Mouse (Mus musculus) kidney, embryonic 16.5 days (tissue): ENCODE results near the gene Col5a1. TPM values are rescaled to one million over a fixed set of nuclear protein-coding genes. Genes with fewer than 3 reads are reported as not detected.

Experiments used
- ATAC-seq: fragments of 200-750 bp; cut with Nextera tagmentation; 2 replicates; pipeline ENCODE4 v1.8.0; 2017; ENCODE audit warnings: moderate TSS enrichment; ENCODE audit not compliant: low FRiP score, low TSS enrichment
- H3K27ac ChIP-seq: fragments of 300-500 bp; sonication (generic); 2 replicates; pipeline ENCODE4 v1.5.1; 2014; ENCODE audit warnings: low read length
- H3K27me3 ChIP-seq: fragments of 300-500 bp; sonication (generic); 2 replicates; pipeline ENCODE4 v1.6.1; 2014; ENCODE audit warnings: low read length, control low read depth, mixed read lengths; ENCODE audit not compliant: insufficient read depth
- H3K36me3 ChIP-seq: fragments of 300-500 bp; sonication (generic); 2 replicates; pipeline ENCODE4 v1.6.1; 2014; ENCODE audit warnings: low read length, control low read depth, mixed read lengths; ENCODE audit not compliant: insufficient read depth
- H3K4me1 ChIP-seq: fragments of 300-500 bp; sonication (generic); 2 replicates; pipeline ENCODE4 v1.6.1; 2014; ENCODE audit warnings: low read length, control low read depth, mixed read lengths; ENCODE audit not compliant: insufficient read depth
- H3K4me2 ChIP-seq: fragments of 300-500 bp; sonication (generic); replicated peaks from 2 replicates; pipeline ENCODE4 v1.6.1; 2014; ENCODE audit warnings: low read depth, low read length
- H3K4me3 ChIP-seq: fragments of 300-500 bp; sonication (generic); 2 replicates; pipeline ENCODE4 v1.5.1; 2014; ENCODE audit warnings: mild to moderate bottlenecking, low read length
- H3K9ac ChIP-seq: fragments of 300-500 bp; sonication (generic); replicated peaks from 2 replicates; pipeline ENCODE4 v1.6.1; 2014; ENCODE audit warnings: low read length
- H3K9me3 ChIP-seq: fragments of 300-500 bp; sonication (generic); 2 replicates; pipeline ENCODE4 v1.6.1; 2016; ENCODE audit warnings: low read length, control low read depth
- WGBS: fragments of 180-500 bp; shearing (Covaris S2); extraction: QIAGEN DNeasy Blood & Tissue Kit; methylation state at CpG from one replicate; pipeline ENCODE4 v1.1.7; 2014; 5-methylcytosine and 5-hydroxymethylcytosine counted together
- polyA plus RNA-seq: library from polyadenylated mRNA; unstranded; fragments of >200 nt; fragmentation: Nextera tagmentation; extraction: Ambion mirVana; gene quantifications from 2 replicates; pipeline ENCODE4 v1.2.1, GENCODE M21; 2015

The Col5a1 gene
- polyA plus RNA-seq, 1 experiment from 2014 or later: 55.8 TPM

- 74% methylated on average over 5 of the region's 5 CpGs for WGBS
These were observed 8.8 kb downstream of the Col5a1 start for GRCm38 (mm10) chr2:27894986-27895385.

GRCm38 (mm10) chr2:27895648-27896047 lies 9.4 kb downstream of the Col5a1 start:
- ATAC-seq: no peak
- Histone ChIP-seq H3K4me1 (no peaks in the 10 kb centered on the region; the same call in 1 of the 2 replicates), H3K27ac (no peak overlapping the region), H3K4me3 (no peak overlapping the region), H3K9me3 (no peaks in the 10 kb centered on the region), H3K4me2 (no peak overlapping the region), H3K36me3 (no peaks in the 10 kb centered on the region), H3K27me3 (no peaks in the 10 kb centered on the region), H3K9ac (no peak overlapping the region)
- 75% methylated on average over 4 of the region's 4 CpGs for WGBS

More at GRCm38 (mm10) chr2:27894986-27895385, 8.8 kb downstream of the Col5a1 start:
- H3K27ac ChIP-seq: no peak overlapping the region
- H3K36me3 ChIP-seq: no peaks in the 10 kb centered on the region
- peaks cover 2% of the 10 kb centered on the region for H3K4me1 ChIP-seq
- H3K9me3 ChIP-seq: no peaks in the 10 kb centered on the region
- no peak overlapping the region for H3K9ac ChIP-seq
- no peaks in the 10 kb centered on the region for H3K27me3 ChIP-seq
- ATAC-seq: no peak; the same call in 1 of the 2 replicates
- no peak overlapping the region for H3K4me3 ChIP-seq
- H3K4me2 ChIP-seq: no peak overlapping the region

GRCm38 (mm10) chr2:27897161-27897560 lies 10.9 kb downstream of the Col5a1 start:
- H3K36me3 ChIP-seq: no peaks in the 10 kb centered on the region
- H3K9ac ChIP-seq: no peak overlapping the region
- ATAC-seq: no peak
- no peak overlapping the region for H3K4me2 ChIP-seq
- H3K27ac ChIP-seq: no peak overlapping the region
- H3K27me3 ChIP-seq: no peaks in the 10 kb centered on the region
- H3K4me1 ChIP-seq: no peaks in the 10 kb centered on the region; the same call in 1 of the 2 replicates
- no peaks in the 10 kb centered on the region for H3K9me3 ChIP-seq
- 54% methylated on average over 6 of the region's 6 CpGs for WGBS
- no peak overlapping the region for H3K4me3 ChIP-seq

- no peaks in the 10 kb centered on the region; the same call in 1 of the 2 replicates for H3K4me1 ChIP-seq
- 63% methylated on average over 3 of the region's 3 CpGs for WGBS
These were observed 13.7 kb downstream of the Col5a1 start for GRCm38 (mm10) chr2:27899894-27900293.

GRCm38 (mm10) chr2:27901076-27901475 lies 14.9 kb downstream of the Col5a1 start:
- no peaks in the 10 kb centered on the region for H3K9me3 ChIP-seq
- H3K4me3 ChIP-seq: no peak overlapping the region
- no peak overlapping the region for H3K4me2 ChIP-seq
- WGBS: 29% methylated on average over 2 of the region's 2 CpGs
- no peaks in the 10 kb centered on the region for H3K36me3 ChIP-seq
- H3K27me3 ChIP-seq: no peaks in the 10 kb centered on the region
- no peak overlapping the region for H3K9ac ChIP-seq
- no peaks in the 10 kb centered on the region; the same call in 1 of the 2 replicates for H3K4me1 ChIP-seq
- no peak for ATAC-seq
- no peak overlapping the region for H3K27ac ChIP-seq

More at GRCm38 (mm10) chr2:27899894-27900293, 13.7 kb downstream of the Col5a1 start:
- no peak for ATAC-seq
- Histone ChIP-seq H3K27ac (no peak overlapping the region), H3K36me3 (no peaks in the 10 kb centered on the region), H3K9ac (no peak overlapping the region), H3K4me2 (no peak overlapping the region), H3K4me3 (no peak overlapping the region), H3K27me3 (no peaks in the 10 kb centered on the region), H3K9me3 (no peaks in the 10 kb centered on the region)

GRCm38 (mm10) chr2:27901525-27902245 lies 15.5 kb downstream of the Col5a1 start:
- no peaks in the 10 kb centered on the region for H3K36me3 ChIP-seq
- no peak overlapping the region for H3K27ac ChIP-seq
- no peaks in the 10 kb centered on the region for H3K9me3 ChIP-seq
- no peak overlapping the region for H3K4me3 ChIP-seq
- H3K4me2 ChIP-seq: no peak overlapping the region
- WGBS: 58% methylated on average over 9 of the region's 9 CpGs
- no peaks in the 10 kb centered on the region; the same call in 1 of the 2 replicates for H3K4me1 ChIP-seq
- no peak overlapping the region for H3K9ac ChIP-seq
- no peaks in the 10 kb centered on the region for H3K27me3 ChIP-seq
- ATAC-seq: no peak

- Histone ChIP-seq H3K9ac (no peak overlapping the region), H3K4me2 (no peak overlapping the region), H3K4me1 (no peaks in the 10 kb centered on the region; the same call in 1 of the 2 replicates), H3K36me3 (no peaks in the 10 kb centered on the region), H3K27ac (no peak overlapping the region), H3K9me3 (no peaks in the 10 kb centered on the region), H3K27me3 (no peaks in the 10 kb centered on the region), H3K4me3 (no peak overlapping the region)
- 75% methylated on average over 3 of the region's 3 CpGs for WGBS
- ATAC-seq: no peak
These were observed 16.1 kb downstream of the Col5a1 start for GRCm38 (mm10) chr2:27902318-27902717.

- Histone ChIP-seq H3K9me3 (no peaks in the 10 kb centered on the region), H3K36me3 (no peaks in the 10 kb centered on the region), H3K9ac (no peak overlapping the region), H3K4me2 (no peak overlapping the region), H3K27me3 (no peaks in the 10 kb centered on the region), H3K27ac (no peak overlapping the region), H3K4me1 (no peaks in the 10 kb centered on the region), H3K4me3 (no peak overlapping the region)
- no peak for ATAC-seq
- WGBS: 70% methylated on average over 2 of the region's 2 CpGs
These were observed 19.2 kb downstream of the Col5a1 start for GRCm38 (mm10) chr2:27905411-27905810.

GRCm38 (mm10) chr2:27910501-27910900 lies 24.3 kb downstream of the Col5a1 start:
- H3K4me3 ChIP-seq: no peak overlapping the region
- no peaks in the 10 kb centered on the region for H3K36me3 ChIP-seq
- H3K9me3 ChIP-seq: no peaks in the 10 kb centered on the region
- H3K27ac ChIP-seq: no peak overlapping the region
- 79% methylated on average over 3 of the region's 3 CpGs for WGBS
- no peak for ATAC-seq
- H3K9ac ChIP-seq: no peak overlapping the region
- no peaks in the 10 kb centered on the region for H3K4me1 ChIP-seq
- no peaks in the 10 kb centered on the region for H3K27me3 ChIP-seq
- no peak overlapping the region for H3K4me2 ChIP-seq

GRCm38 (mm10) chr2:27912546-27913275 lies 26.5 kb downstream of the Col5a1 start:
- H3K4me3 ChIP-seq: no peak overlapping the region
- H3K4me2 ChIP-seq: no peak overlapping the region
- no peaks in the 10 kb centered on the region for H3K27me3 ChIP-seq
- H3K4me1 ChIP-seq: peaks cover 7% of the 10 kb centered on the region; the same call in 1 of the 2 replicates
- H3K36me3 ChIP-seq: no peaks in the 10 kb centered on the region
- H3K9me3 ChIP-seq: no peaks in the 10 kb centered on the region
- ATAC-seq: no peak
- H3K27ac ChIP-seq: no peak overlapping the region
- WGBS: 75% methylated on average over 1 of the region's 1 CpGs
- H3K9ac ChIP-seq: no peak overlapping the region
